Mouse (Mus musculus) megakaryocyte progenitor cell, adult 5-6 weeks (primary cell): Measurements from ENCODE around the gene St6galnac5. TPM values are rescaled to one million over a fixed set of nuclear protein-coding genes. Genes with fewer than 3 reads are reported as not detected.

Source experiments
- ATAC-seq: replicated peaks from 2 replicates; pipeline ENCODE4 v1.8.0; 2016; ENCODE audit warnings: mild to moderate bottlenecking, moderate TSS enrichment, inconsistent platforms; ENCODE audit not compliant: poor library complexity
- total RNA-seq, 2 experiments: library from RNA; stranded (forward) in 1 of 2; stranded (reverse) in 1 of 2; fragments of 157-497, 149-512 nt in 1 of 2; fragments of 200-1000 nt in 1 of 2; gene quantifications; 2 replicates each; pipeline versions ENCODE4 v1.2.3 to v1.2.4; 2015 to 2017

St6galnac5 gene
- total RNA-seq, 2 experiments from 2014 or later: 0.08 TPM; not detected in 1

DNA sequence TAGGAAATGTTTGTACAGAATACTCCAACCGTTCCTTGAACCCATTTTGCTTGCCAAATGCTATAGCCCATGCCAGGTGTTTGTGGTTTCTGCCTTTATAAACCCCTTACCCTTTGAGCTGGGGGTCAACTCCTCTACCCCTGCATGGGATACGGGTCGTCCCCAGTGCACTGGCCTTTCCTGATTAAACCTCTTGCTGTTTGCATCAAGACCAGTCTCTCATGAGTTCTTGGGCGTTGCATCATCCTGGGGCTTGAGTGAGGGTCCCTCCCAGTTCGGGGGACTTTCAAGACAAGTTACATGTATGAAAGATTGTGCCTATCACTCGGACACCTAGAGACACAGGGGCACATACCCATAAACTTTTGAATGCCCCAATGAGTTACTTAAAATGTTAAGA, 67.7 kb downstream of the St6galnac5 start:
- no peak for ATAC-seq

DNA sequence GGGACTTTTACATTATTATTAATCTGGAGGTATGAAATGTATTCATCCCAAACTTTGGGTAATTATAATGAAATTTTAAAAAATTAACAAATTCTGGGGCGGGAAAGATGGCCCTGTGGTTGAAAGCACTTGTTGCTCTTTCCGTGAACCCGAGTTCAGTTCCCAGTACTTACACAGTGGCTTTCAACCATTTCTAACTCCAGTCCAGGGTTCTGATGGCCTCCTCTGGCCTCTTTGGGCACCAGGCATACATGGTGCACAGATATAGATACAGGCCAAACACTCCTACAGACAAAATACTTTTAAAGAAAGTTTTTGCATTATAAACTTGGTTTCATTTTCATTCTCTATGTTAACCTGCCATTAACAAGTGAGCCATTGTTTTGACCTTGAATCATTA, 68.4 kb downstream of the St6galnac5 start:
- no peak for ATAC-seq

DNA sequence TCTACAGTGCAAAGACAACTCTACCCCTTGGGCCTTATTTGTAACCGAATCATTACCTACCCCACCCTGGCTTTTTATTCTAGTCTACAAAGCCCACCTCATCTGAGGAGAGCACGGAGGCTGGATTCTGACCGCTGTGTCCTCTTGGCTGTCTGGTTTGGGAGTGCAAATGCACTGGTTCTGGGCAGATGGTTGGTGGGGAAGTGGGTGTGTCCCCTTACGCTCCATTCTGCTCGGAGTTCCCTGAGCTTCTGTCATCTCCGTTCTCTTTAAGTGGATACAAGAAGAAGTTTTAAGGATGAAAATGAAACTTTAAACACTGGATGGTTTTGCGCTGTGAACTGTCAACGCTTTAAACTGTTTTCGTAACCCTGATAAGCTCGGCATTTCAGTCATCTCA, 68.9 kb downstream of the St6galnac5 start:
- ATAC-seq: no peak

DNA sequence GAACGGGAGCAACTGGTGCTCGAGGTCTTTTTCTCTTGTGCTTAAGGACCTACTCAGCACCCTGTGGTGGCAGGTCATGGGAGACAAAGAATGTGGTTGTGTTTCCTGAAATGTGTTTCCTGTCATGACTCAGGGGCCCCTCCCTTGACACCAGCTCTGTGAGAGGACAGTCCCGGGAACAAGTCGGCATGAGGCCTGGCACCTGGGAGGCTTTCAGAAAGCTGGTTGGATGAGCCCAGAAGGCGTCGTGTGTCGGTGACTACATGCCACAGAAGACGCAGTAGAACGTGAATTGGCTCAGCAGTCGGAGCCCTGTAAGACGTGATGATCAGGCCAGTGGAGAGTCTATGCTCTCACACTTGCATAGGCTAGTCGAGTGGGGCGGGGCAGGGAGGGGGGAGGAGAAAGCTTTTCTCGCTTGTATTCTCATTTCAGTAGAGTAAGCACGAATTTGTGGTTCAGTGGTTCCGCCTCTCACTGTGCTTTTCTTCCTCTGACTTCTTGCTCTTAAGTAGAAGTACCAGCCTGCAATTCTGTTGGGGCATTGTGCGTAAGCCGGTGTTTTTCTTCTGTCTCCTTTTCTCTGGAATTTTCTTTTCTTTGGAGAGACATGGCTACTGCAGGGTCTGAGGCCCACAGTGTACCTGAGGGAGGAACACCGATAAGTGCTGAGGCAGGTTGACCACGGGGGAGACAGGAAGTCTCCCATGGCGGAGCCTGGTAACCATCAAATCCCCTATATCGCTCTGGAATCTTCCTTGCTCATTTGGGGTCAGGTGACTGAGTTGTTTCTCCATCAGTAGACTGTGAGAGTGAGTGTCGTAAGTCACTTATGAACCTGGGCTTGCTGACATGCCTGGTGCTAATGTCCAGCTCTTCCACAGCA, 69.6 kb downstream of the St6galnac5 start:
- peak; percentile 91 for ATAC-seq

DNA sequence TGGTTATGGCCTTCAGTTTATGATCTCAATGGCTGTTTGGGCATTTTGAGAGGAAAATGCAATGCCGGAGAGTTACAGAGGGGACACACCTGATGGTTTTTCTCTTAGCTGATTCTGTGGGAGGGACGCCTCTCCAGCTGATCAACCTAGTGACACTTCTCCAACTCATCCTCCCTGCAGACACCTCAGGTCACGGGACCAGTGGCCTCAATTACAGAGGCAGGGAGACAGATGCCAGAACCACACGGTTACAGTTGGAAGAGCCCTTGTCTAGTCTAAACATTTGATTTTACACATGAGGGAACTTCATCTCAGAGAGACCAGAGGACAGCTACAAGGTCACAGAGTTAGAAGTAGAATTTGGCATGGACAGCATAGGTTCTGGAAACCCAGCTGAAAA, 70.5 kb downstream of the St6galnac5 start:
- ATAC-seq: no peak

DNA sequence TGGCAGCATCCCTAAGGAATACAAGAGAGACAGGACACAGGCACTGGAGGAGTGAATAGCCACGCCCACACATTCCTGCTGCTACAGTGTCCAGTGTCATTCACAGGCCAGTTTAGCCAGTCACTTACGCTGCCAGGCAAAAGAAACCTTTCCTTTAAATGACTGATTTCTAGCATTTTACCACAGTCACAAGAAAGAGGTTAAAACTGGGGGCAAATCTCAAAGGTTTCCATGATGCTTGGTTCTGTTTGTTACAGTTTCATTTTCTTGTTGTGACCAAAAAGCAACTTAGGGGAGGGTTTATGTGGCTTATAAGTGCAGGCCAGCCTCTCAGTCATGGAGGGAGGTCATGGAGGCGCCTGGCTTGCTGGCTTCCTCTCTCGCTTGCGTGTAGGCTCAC, 74.4 kb downstream of the St6galnac5 start:
- ATAC-seq: no peak

DNA sequence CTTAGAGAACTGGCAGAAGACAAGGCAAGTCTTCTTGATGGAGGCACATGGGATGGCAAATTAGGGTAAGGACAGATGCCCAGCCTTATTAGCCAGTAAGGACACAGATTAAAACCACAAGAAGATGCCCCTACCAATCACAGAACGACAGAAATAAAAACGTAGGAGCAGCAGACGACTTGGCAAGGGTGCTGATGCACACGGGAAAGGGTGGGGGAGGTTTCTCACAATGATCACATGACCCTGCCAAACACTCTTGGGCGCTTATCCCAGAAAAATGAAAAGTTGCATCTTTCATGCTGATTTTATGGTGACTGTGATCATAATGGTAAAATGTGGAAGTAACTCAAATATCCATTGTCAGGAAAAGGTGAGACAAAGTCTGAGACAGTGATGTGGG, 75.0 kb downstream of the St6galnac5 start:
- no peak for ATAC-seq

DNA sequence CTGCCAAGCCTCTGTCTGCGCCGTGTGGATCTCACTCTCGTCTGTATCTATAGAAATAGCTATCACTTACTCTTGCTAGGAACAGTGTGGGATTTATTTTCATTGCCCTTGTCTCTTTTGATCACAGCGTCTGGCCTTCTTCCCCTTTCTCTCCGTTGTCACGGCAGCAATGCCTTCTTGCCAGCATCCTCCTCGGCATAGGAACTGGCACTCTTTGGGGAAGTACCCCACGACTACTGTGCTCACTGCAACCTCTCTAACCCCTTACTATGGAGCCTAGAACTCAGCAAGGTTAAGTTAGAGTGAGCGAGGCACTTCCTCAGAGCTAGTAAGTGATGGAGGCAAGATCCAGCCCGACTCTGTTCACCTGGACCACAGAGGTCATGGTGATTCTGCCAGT, 76.2 kb downstream of the St6galnac5 start:
- peak; percentile 95 for ATAC-seq

DNA sequence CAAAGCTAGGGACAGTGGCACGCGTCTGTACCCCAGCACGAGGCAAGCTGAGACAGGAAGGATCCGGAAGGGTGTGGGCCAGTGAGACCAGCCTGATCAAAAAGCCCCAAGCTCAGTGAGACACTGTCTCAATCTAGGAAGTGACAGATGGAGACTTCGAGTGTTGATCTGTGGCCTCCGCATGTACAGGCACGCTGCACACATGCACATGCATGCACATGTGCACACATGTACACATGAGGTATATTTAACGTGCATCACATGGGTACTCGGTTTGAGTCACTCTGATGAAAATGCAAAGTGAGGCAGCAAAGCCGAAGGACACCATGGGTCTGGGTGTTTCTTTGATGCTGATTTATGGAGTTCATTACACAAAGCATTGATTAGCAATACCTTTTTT, 77.0 kb downstream of the St6galnac5 start:
- no peak for ATAC-seq

DNA sequence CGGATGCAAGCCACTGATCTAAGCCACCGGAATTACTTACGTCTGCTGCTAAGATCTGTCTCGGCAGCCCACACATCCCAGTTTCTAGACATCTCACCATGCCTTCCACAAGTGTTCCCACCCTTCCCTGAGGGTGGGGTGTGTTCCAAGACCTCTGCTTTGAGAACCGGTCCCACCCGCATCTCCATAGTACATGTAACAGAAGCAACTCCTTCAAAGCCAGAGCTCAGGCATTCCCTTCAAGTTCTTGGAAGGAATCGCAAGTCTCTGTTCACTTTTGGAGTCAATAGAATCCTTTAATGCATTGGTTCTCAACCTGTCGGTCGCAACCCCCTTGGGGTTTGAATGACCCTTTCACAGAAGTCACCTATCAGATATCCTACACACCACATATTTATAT, 83.1 kb downstream of the St6galnac5 start:
- no peak for ATAC-seq

DNA sequence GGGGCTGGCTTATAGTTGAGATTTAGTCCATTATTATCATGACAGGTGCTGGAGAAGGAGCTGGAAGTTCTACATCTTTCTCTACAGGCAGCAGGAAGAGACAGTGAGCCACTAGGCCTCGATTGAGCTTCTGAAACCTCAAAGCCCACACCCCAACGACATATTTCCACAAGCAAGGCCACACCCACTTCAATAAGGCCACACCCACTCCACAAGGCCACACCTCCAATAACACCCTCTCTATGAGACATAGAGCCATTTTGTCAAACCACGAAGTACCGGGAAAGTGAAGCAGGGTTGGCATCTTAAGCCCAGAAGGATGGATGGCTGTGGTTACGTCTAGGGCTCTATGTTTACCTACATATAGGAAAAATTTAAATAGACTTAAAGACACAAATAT, 84.8 kb downstream of the St6galnac5 start:
- peak; percentile 56 for ATAC-seq

DNA sequence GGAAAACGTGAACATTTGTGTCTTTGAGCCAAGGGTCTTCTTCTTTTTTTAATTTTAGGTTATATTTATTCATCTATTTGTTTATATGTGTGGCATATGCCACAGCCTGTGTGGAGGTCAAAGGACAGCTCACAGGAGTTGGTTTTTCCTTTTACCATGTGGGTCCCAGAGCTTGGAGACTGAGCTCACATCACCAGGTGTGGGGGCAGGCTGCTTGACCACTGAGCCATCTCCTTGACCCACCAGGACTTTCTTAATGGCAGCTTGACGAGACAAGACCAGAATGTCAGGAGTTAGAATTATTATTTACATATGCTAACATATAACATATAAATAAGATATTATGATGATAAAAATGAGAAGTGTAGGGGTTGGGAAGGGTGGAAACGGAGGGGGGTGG, 85.9 kb downstream of the St6galnac5 start:
- ATAC-seq: no peak

DNA sequence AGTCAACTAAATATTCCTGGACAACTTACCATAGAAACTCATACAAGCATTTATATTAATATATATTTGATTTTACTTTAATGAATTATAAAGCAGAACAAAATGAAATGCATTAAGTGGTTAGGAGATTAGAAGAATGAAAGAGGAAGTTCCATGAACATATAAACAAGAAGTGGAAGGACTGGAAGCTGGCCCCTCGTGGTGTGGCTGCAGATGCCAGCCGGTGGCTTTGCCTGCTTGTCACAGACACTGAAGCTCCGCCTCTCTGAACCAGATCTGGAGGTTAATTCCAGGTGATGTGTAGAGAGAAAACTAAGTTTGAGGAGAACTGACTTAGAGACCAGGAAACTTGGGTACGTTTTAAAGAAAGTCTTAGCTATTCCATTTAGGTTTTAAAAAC, 87.1 kb downstream of the St6galnac5 start:
- peak; percentile 99 for ATAC-seq

DNA sequence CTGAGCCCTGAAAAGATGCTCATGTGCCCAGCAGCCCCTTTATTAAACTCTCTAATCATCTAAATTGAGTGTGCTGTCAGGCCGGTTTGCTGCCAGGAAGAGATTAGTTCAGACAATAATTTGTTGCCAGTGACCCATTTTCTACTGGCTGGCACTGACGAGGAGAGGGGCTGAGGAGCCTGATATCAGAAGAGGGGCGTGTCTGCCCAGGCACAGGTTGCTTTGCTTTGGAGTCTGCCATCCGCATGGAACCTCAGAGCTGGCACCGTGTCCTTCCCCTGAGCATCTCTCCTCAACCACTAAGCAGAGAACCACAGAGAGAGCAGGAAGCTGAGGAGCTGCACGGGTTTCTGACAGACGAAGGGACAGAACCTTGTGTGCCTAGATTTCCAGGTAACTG, 93.9 kb downstream of the St6galnac5 start:
- ATAC-seq: peak; percentile 58

DNA sequence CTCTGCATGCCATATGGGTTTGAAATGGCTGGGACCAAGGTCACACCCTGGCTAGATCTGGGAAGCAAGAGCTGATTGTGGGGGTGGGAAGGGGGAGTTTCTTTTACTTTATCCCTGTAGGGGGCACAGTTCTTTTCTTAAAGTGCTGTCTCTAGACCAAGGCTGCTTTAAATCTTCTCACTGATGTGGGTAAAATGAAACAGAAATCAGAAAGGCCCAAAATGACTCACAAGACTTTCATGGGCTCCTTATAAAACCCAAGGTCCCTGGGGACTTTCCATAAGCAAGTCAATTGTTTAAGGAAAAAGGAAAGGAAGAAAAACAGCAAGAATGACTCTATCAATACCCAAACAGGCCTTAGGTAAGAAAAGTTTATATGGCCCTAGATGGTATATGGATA, 95.3 kb downstream of the St6galnac5 start:
- no peak for ATAC-seq

DNA sequence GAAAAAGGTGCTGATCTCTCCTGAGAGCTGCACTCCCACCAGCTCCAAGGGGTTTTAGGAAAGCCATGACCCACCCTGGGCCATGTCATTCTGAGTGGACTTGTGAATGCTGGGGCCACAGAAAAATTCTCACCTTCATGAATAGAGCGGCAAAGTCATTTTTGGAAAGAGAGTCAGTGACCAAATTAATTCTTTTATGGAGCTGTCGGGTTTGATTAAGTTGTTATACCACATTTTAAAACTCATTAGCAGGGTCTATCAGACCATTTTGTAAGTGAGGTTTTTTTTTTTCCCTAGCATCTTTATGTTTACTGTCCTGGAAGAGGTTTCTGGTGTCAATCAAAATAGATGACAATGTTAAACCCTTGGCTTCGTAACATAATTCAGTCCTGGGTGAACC, 98.5 kb downstream of the St6galnac5 start:
- ATAC-seq: no peak

DNA sequence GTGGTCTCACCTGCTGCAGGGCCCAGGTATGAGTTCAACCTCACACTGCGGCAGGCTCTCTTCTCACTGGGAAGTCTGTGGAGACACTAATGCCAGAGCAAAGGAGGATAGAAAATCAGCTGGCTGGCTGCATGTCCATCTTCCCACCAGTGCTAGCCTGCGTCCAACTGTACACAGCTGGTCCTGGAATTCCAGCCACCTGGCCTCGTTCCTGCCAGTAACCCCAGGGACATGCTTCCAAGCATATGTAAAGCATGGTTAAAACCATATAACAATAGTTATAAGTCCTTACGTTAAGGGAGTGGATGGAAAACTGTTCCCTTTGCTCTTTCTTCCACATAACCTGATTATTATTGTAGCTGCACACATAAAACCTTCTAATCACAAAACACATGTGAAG, 100.3 kb downstream of the St6galnac5 start:
- ATAC-seq: no peak

DNA sequence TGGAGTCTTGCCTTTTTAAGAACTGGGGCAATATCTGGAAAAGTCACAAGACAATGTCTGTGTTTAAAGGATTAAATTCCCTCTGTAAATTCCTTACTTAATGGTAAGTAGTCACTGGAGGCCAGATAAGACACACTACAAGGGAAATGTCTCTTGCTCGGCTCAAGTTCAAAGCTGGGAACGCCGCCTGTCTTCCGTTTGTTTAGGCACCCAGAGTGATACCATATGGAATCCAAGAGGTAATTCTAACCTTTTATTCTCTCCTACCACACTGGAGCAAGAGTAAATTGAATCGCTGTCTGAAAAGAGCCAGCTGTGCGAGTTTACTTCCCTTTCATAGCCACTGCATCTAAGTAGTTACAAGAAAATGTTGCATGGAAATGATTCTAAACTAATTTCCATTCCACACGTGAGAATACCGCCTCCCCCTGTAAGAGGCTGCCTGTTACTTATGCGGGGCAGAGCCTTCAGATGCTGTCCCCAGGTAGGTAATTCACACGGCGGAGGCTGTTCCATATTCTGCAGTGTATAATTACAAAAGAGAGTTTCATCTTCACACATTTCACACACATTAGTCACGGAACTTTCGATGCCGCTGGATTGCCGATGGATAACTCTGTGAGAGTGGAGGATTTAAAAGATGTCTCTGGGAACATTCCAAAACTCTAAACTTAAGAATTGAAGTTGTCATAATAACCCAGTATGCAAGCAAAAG, 101.8 kb downstream of the St6galnac5 start:
- ATAC-seq: no peak

DNA sequence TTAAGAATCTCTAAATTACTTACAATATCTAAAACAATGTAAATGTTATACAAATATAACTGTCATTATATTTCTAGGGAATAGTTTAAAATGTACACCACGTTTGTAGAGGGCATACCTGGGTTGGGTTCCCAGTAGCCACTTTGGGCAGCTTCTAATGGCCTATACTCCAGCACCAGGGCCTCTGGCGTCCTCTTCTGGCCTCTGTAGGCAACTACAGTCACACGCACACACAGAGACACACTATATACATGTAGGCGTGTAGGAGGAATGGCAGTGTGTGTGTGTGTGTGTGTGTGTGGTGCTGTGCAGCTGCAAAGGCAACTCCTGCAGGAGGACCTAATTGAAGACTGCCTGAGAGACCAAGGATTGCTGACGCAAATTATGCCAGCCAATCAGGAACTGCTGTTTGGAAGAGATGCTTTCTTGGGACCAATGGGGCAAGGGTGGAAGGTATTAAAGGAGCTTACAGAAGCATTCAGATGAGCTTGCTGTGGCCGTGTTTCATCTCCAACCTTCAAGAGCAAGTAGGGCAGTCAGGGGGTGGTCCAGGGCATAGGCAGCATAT, 106.2 kb downstream of the St6galnac5 start:
- 0 out of 2 replicates have a peak, but pooled peaks have one; percentile 26 for ATAC-seq

DNA sequence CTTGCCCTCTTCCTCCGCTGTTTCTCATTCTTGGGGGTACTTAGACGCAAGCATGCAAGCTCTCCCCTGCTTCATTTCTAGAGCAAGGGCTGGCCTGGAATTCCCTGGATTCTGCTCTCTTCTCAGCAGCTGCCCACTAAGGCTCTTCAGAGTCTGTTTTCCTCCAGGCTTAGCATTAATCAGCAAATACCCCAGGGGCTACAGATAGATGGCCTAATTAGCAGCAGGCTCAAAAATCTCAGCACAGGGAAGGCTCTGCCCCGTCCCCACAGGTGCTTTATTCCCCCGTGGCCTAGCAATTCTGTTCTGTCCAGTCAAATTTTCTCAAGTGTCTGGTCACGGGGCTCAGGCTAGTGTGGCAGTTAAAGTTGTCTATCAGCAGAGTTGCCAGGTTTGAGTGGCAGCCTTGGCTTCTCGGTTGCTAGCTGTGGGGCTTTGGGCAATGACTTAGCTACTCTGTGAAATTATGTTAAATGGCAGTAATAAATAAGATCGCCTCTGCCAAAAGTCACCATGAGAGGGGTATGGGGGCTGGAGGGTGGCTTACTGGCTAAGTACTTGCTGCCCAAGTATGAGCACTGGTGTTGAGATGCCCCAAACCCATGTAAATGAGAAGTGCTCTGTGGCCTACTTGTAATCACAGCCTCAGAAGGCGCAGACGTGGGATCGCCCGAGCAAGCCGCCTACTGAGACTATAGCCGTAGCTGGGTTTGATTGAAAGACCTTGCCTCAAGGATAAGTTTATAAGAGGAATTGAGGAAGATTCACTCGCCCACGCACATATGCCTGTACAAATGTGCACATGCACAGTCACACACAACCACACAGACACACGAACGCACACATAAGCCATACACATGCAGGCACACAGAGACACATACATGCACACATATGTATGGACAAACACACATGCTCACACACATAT, 107.4 kb downstream of the St6galnac5 start:
- ATAC-seq: no peak

DNA sequence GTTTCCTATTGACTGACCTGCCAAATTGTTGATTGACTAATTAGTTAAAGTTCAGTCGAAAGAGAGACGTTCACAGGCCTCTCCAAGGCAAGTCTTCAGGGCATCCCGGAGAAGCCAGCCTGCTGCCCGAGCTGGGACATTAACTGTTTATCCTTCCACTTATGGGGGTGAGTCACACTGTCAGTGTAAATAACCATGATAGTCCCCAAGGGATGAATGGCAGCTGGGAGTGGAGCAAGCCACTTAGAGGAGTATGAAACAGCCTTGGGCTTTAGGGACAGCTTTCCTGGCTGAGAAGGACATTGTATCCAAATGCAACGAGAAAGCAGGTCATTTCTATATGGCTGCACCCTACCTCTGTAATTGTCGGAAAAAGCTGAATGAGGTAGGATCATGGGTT, 109.5 kb downstream of the St6galnac5 start:
- ATAC-seq: no peak
